Mouse (Mus musculus) midbrain, embryonic 14.5 days (tissue): ENCODE data around the gene Gdf7. TPM values are rescaled to one million over a fixed set of nuclear protein-coding genes. Genes with fewer than 3 reads are reported as not detected.

Source experiments
- ATAC-seq: fragments of 200-750 bp; cut with Nextera tagmentation; 2 replicates; pipeline ENCODE4 v1.8.0; 2017; ENCODE audit warnings: moderate number of reproducible peaks, moderate library complexity; ENCODE audit not compliant: low FRiP score, low TSS enrichment
- DNase-seq: peaks from one replicate; pipeline ENCODE4 v3.0.0-alpha.2; 2015
- H3K27ac ChIP-seq: fragments of 300-500 bp; sonication (generic); replicated peaks from 2 replicates; pipeline ENCODE4 v1.5.1; 2014; ENCODE audit warnings: mild to moderate bottlenecking, low read depth, low read length, moderate library complexity
- H3K27me3 ChIP-seq: fragments of 300-500 bp; sonication (generic); 2 replicates; pipeline ENCODE4 v1.6.1; 2014; ENCODE audit warnings: low read length, control low read depth, mixed read lengths; ENCODE audit not compliant: control insufficient read depth, insufficient read depth
- H3K36me3 ChIP-seq: fragments of 300-500 bp; sonication (generic); 2 replicates; pipeline ENCODE4 v1.6.1; 2014; ENCODE audit warnings: low read length, control low read depth; ENCODE audit not compliant: control insufficient read depth, insufficient read depth
- H3K4me1 ChIP-seq: fragments of 300-500 bp; sonication (generic); 2 replicates; pipeline ENCODE4 v1.6.1; 2014; ENCODE audit warnings: mild to moderate bottlenecking, antibody characterized with exemption, low read length, control low read depth; ENCODE audit not compliant: control insufficient read depth, insufficient read depth
- H3K4me2 ChIP-seq: fragments of 300-500 bp; sonication (generic); 2 replicates; pipeline ENCODE4 v1.6.1; 2014; ENCODE audit warnings: mild to moderate bottlenecking, low read length, moderate library complexity
- H3K4me3 ChIP-seq: fragments of 300-500 bp; sonication (generic); replicated peaks from 2 replicates; pipeline ENCODE4 v1.5.1; 2014; ENCODE audit warnings: low read depth, low read length
- H3K9ac ChIP-seq: fragments of 300-500 bp; sonication (generic); replicated peaks from 2 replicates; pipeline ENCODE4 v1.6.1; 2014; ENCODE audit warnings: mild to moderate bottlenecking, low read length, moderate library complexity
- H3K9me3 ChIP-seq: fragments of 300-500 bp; sonication (generic); 2 replicates; pipeline ENCODE4 v1.6.1; 2016; ENCODE audit warnings: low read length, control low read depth, mixed read lengths; ENCODE audit not compliant: control insufficient read depth
- WGBS: fragments of 180-500 bp; shearing (Covaris S2); extraction: QIAGEN DNeasy Blood & Tissue Kit; methylation state at CpG from one replicate; pipeline ENCODE4 v1.1.7; 2014; 5-methylcytosine and 5-hydroxymethylcytosine counted together
- polyA plus RNA-seq: library from polyadenylated mRNA; unstranded; fragments of >200 nt; fragmentation: Nextera tagmentation; extraction: Ambion mirVana; gene quantifications from 2 replicates; pipeline ENCODE4 v1.2.1, GENCODE M21; 2014

Gene Gdf7
- polyA plus RNA-seq, 1 experiment from 2014 or later: 0.25 TPM

GRCm38 (mm10) chr12:8297586-8298214 is 4.1 kb downstream of the Gdf7 start:
- Histone ChIP-seq H3K4me1 (peaks cover 16% of the 10 kb centered on the region; the same call in 1 of the 2 replicates), H3K4me3 (peak overlapping the region; percentile 30), H3K4me2 (peak overlapping the region; percentile 58), H3K27ac (no peak overlapping the region), H3K9me3 (no peaks in the 10 kb centered on the region), H3K36me3 (no peaks in the 10 kb centered on the region), H3K9ac (no peak overlapping the region), H3K27me3 (peaks cover 68% of the 10 kb centered on the region)
- peak; percentile 51 for DNase-seq
- no peak for ATAC-seq
- WGBS: 8% methylated on average over 34 of the region's 34 CpGs

- H3K4me1 ChIP-seq: peaks cover 9% of the 10 kb centered on the region; the same call in 1 of the 2 replicates
- no peak for ATAC-seq
- WGBS: 84% methylated on average over 2 of the region's 2 CpGs
- no peak overlapping the region for H3K9ac ChIP-seq
- H3K27ac ChIP-seq: no peak overlapping the region
- DNase-seq: no peak
- H3K4me2 ChIP-seq: no peak overlapping the region
- H3K27me3 ChIP-seq: peaks cover 53% of the 10 kb centered on the region
- no peaks in the 10 kb centered on the region for H3K9me3 ChIP-seq
- H3K4me3 ChIP-seq: no peak overlapping the region
- no peaks in the 10 kb centered on the region for H3K36me3 ChIP-seq
Observed at GRCm38 (mm10) chr12:8296154-8296553, 5.6 kb downstream of the Gdf7 start.

GRCm38 (mm10) chr12:8295307-8295913 is 6.3 kb downstream of the Gdf7 start:
- peaks cover 8% of the 10 kb centered on the region; the same call in 1 of the 2 replicates for H3K4me1 ChIP-seq
- peaks cover 45% of the 10 kb centered on the region for H3K27me3 ChIP-seq
- ATAC-seq (no peak), DNase-seq (no peak)
- WGBS: 58% methylated on average over 6 of the region's 6 CpGs
- no peaks in the 10 kb centered on the region for H3K36me3 ChIP-seq
- H3K27ac ChIP-seq: no peak overlapping the region
- no peak overlapping the region for H3K4me3 ChIP-seq
- no peak overlapping the region for H3K4me2 ChIP-seq
- no peaks in the 10 kb centered on the region for H3K9me3 ChIP-seq
- H3K9ac ChIP-seq: no peak overlapping the region

DNA sequence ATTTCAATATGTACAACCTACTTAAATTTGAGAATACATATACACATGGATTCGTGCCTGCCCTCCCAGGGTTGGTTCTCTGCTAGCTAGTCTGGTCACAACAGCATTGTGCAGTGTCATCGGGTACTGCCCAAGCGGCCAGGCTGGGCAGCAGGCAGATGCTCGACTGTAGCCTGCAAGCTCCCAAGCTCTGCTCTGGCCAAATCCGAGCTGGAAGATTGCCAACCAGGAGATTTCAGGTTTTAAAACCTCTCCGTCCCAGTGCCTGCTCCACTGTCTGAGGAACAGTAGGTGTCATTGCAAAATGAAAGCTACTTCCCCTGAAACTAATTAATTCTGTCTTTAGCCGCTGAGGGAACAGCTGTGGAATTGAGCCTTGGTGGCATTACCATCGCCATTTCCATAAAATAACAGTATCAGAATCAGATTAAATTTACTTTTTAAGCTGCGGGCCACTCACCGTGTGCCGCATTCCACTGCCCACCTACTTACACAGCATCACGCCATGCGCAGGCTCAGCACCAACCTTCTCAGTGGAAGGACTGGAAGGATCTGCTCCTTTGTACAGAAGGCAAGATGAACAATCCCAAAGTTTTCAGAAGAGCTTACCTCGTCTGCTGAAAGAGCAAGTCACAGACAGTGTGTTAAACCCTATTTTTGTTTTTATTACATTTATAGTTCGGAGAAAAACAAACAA is 10.4 kb downstream of the Gdf7 start:
- H3K9ac ChIP-seq: no peak overlapping the region
- 35% methylated on average over 15 of the region's 15 CpGs for WGBS
- peak overlapping the region; percentile 21 for H3K4me2 ChIP-seq
- DNase-seq: peak; percentile 80
- peak overlapping the region; percentile 37; the same call in 1 of the 2 replicates for H3K27ac ChIP-seq
- H3K4me3 ChIP-seq: no peak overlapping the region
- no peaks in the 10 kb centered on the region for H3K9me3 ChIP-seq
- peak; percentile 62 for ATAC-seq
- H3K27me3 ChIP-seq: peaks cover 7% of the 10 kb centered on the region; the same call in 1 of the 2 replicates
- peaks cover 5% of the 10 kb centered on the region; the same call in 1 of the 2 replicates for H3K4me1 ChIP-seq
- no peaks in the 10 kb centered on the region for H3K36me3 ChIP-seq

- H3K27me3 ChIP-seq: no peaks in the 10 kb centered on the region
- WGBS: 93% methylated on average over 8 of the region's 8 CpGs
- H3K4me1 ChIP-seq: peaks cover 5% of the 10 kb centered on the region; the same call in 1 of the 2 replicates
- DNase-seq (no peak), ATAC-seq (no peak)
- H3K9me3 ChIP-seq: no peaks in the 10 kb centered on the region
- H3K4me2 ChIP-seq: no peak overlapping the region
- no peak overlapping the region for H3K9ac ChIP-seq
- 0 out of 2 replicates have a peak, but pooled peaks cover 2% of the 10 kb centered on the region for H3K36me3 ChIP-seq
- H3K4me3 ChIP-seq: no peak overlapping the region
- H3K27ac ChIP-seq: no peak overlapping the region
Observed at GRCm38 (mm10) chr12:8289499-8289898, 12.3 kb downstream of the Gdf7 start.

DNA sequence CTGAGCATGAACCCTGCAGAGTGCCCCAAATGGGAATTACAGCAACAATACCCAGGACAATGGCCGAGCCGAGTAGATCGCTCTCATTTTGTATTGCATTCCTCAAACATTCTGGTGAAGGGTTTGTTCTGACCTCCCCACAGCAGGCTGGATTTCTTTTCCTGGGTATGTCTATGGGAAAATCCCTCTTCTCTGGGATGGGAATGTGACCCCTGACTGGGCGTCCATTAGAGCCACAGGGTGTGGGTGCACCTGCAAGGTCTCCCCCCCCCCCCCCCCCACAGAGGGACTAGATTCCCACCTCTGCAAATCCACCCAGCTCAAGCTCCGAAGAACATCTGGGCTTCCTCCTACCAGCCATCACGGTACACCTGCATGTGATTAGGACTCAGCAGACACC is 12.7 kb downstream of the Gdf7 start:
- Histone ChIP-seq H3K4me3 (no peak overlapping the region), H3K9ac (no peak overlapping the region), H3K4me2 (no peak overlapping the region), H3K9me3 (no peaks in the 10 kb centered on the region), H3K4me1 (peaks cover 5% of the 10 kb centered on the region; the same call in 1 of the 2 replicates), H3K27me3 (no peaks in the 10 kb centered on the region), H3K27ac (no peak overlapping the region), H3K36me3 (0 out of 2 replicates have a peak, but pooled peaks cover 5% of the 10 kb centered on the region)
- WGBS: 77% methylated on average over 6 of the region's 6 CpGs
- no peak for ATAC-seq
- no peak for DNase-seq

DNA sequence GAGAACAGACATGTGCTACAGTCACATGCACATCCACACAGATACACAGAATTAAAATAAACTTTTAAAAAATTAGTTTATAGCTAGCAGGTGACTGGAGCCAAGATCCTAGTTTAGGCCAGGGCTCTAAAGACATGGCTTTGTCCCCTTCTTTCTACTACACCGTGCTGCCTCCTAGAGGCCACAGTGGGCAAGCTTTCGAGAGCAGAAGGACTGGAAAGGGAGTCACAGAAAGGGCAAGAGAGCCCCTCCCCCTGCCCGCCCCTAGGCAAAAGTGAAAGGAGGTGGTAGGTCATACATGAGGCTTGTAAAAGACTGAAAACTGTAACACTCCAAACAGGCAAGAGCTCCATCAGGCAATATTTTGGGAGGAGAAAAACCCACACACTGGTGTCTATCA is 13.8 kb downstream of the Gdf7 start:
- Histone ChIP-seq H3K4me1 (peaks cover 5% of the 10 kb centered on the region; the same call in 1 of the 2 replicates), H3K36me3 (0 out of 2 replicates have a peak, but pooled peaks cover 10% of the 10 kb centered on the region), H3K4me2 (no peak overlapping the region), H3K9ac (no peak overlapping the region), H3K4me3 (no peak overlapping the region), H3K9me3 (no peaks in the 10 kb centered on the region), H3K27me3 (no peaks in the 10 kb centered on the region), H3K27ac (no peak overlapping the region)
- DNase-seq: no peak
- no peak for ATAC-seq
- 77% methylated on average over 3 of the region's 3 CpGs for WGBS

- peak; percentile 53; the same call in 1 of the 2 replicates for ATAC-seq
Observed at GRCm38 (mm10) chr12:8281225-8282017, 20.3 kb downstream of the Gdf7 start.

More at GRCm38 (mm10) chr12:8281225-8282017, 20.3 kb downstream of the Gdf7 start:
- Histone ChIP-seq H3K9me3 (no peaks in the 10 kb centered on the region), H3K4me2 (no peak overlapping the region), H3K9ac (no peak overlapping the region), H3K4me3 (no peak overlapping the region), H3K27ac (no peak overlapping the region), H3K4me1 (no peaks in the 10 kb centered on the region), H3K27me3 (no peaks in the 10 kb centered on the region), H3K36me3 (peaks cover 17% of the 10 kb centered on the region)
- DNase-seq: no peak
- WGBS: 75% methylated on average over 15 of the region's 15 CpGs
